Mouse (Mus musculus) layer of hippocampus, adult 9-11 months (tissue): Measurements from ENCODE around the gene Arih1.
"Not testable (repeated sequence)": the region's sequence is repeated elsewhere in the genome, so short reads cannot be mapped to it uniquely, and the experiment has no call there.

Experiments used
- DNase-seq: peaks from one replicate; pipeline ENCODE4 v3.0.0; 2022

Gene Arih1

DNA sequence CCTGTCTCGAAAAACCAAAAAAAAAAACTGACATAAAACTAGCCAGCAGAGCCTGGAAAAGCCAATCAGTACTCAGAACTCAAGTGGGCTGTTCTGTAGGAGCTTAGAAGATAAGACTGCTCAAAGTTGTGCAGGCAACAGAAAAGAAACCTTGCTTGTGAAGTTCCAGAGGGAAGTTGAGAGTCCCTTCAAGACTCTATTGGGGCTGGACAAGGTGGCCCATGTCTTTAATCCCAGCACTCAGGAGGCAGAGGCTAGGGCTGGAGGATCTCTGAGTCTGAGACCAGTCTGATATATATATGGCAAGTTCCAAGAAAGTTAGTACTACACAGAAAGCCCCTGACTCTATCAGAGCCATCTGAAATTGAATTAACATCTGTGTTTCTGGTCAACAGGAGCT is 28.0 kb downstream of the Arih1 start:
- no peak for DNase-seq

GRCm38 (mm10) chr9:59457671-59458070 is 28.7 kb downstream of the Arih1 start:
- no peak for DNase-seq

- no peak for DNase-seq
These were observed 30.9 kb downstream of the Arih1 start for GRCm38 (mm10) chr9:59455404-59456068.

- no peak for DNase-seq
These were observed 52.7 kb downstream of the Arih1 start for GRCm38 (mm10) chr9:59433729-59434128.

DNA sequence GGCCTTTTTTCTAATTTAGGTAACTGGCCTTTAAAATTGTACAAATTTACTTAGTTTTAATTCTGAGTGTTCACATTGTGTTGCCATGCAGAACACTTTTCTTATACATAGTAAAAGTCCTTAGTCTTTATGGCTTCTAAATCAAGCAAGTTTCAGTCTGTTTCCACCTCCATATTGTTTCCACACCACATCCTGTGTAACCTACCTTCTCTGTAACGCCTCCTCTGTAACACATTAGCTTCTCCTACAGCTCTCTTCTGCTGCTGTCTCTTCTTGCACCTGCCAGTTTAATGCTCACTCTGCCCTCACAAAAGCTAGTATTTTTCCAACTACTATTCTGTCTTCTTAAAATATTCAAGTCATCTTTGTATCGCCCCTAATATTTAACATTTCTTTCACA is 54.8 kb downstream of the Arih1 start:
- DNase-seq, result no peak

DNA sequence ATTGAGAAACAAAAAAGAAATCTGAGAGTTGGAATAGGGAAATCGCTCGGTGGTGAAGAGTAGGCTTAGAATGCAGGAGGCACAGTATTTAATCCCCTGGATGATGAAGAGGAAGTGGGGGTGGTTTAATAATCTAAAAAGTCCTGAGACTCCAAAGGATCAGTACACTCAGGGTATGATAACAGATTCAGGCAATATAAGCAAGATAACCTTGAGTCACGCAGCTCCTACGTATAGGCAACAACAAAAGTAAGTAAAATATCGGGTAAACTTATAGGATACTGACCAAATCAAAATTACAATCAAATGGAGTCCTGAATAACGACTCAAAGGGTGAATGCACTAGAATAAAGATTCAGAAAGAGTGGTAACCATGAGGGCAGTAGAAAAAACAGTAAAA is 65.9 kb downstream of the Arih1 start:
- DNase-seq, result no peak

DNA sequence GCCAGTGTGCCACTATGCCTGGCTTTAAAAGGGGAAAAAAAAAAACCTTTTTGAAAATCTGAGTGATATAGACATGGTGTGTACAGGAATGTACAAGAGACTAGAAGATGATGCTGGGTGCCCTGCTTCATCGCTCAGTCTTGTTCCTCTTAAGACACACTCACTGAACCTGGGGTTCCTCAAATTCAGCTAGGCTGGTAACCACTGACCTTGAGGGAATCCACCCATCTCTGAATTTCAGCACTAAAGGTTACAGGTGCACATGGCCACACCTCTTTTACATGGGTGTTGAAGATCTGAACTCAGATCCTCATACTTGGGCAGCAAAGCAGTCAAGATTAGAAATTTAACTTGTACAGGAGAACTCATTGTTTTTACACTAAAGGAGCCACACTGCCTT is 79.1 kb downstream of the Arih1 start:
- DNase-seq, result no peak

DNA sequence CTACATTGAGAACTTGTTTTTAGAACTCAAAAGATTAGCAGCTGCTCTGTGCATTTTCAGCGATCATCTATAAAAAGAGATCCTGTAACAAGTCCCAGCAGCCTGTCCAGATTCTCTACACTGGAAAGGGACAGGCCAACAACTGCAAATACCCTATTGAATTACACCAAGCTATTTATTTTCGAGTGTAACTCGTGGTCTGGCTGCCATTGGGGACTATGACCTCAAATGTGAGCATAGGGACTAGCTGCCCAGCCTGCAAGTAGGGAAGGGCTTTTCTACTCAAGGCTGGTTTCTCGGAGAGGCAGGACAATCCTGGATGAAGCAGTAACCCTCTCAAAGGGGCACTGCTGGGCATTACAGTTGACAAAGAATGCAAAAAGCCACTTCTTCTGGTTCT is 97.3 kb downstream of the Arih1 start:
- no peak for DNase-seq

DNA sequence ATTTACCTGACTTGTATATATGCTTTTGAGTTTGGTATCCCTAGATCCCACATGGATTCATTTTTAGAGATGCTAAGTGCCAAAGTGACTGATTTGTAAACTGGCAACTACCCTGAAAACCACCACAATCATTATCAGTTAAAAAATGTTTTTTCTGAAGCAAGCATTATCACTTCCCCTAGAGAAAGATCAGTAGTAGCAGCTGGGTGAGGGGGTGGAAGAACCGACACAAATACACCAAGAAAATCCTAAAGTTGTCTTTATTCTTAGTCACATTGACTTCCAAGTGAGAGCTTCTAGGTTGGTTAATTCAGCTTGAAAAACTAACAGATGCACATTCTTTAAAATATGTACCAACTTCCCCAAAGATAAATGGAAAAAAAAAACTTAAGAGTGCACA is 98.1 kb downstream of the Arih1 start:
- DNase-seq, result peak; percentile 28

DNA sequence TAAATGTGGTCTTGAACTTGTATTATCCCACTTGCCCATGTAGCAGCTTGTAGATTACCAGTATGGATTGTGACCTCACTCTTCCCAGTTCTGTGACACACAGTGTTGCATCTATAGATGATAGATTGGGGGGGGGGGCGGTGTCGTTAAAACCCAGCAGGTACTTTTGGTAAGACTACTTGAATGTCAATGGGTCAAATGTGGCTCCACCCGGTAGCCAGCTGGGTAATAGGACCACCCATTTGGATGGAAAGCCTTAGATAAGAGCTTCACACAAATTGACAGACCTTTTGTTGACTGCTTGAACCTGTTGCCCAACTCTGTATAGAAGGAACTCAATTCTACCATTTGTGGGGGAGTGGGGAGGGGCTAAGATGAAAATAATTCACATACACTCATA is 99.0 kb downstream of the Arih1 start:
- DNase-seq, result no peak

DNA sequence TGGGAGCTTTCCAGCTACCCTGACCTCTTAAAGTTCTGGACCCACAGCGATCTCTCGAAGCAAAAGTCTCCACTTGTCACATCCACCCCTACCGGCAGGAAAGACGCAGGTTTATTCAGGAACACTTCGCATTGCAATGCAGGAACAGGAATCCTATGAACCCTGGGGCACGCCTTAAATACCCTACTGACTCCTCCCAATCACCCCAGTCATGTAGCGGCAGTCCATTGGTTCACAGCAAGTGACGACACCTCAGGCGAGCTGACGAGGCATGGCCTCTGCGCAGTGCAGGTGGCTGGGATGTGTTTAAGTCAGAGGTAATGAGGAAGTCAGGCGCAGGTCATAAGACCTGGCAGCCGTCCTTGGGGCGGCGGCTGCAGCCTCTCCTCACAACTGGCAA is 110.8 kb downstream of the Arih1 start:
- no peak for DNase-seq

DNA sequence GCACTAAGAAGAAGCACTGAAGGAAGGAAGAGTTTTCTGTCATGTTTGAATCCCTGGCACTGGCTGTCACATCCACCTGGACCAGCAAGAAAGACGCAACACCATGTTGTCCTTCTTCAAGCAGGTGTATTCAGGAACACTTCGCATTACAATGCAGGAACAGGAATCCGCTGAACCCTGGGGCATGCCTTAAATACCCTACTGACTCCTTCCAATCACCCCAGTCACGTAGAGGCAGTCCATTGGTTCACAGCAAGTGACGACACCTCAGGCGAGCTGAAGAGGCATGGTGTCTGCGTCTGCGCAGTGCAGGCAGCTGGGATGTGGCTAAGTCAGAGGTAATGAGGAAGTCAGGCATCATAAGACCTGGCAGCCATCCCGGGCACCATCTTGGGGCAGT is 116.8 kb downstream of the Arih1 start:
- DNase-seq, result no peak

DNA sequence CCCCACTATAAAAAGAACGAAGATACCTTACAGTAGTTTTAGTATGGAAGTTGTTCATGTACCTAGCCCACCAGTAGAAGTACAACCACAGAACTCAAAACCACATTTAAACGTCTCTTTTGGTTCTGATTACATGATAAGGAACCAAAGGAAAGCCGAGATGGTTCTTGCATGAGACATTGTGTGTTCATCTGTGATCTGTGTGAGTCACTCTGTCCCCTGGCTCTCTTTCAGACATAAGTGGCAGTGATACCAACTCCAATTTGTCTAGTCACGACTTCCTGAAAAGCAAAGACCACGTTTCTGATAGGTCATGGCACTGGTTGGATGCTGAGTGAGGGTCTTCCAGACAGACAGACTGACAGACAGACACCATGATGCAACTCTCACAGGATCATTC is 117.2 kb downstream of the Arih1 start:
- DNase-seq, result no peak

GRCm38 (mm10) chr9:59360487-59360886 is 125.9 kb downstream of the Arih1 start:
- not testable (repeated sequence) for DNase-seq

GRCm38 (mm10) chr9:59358041-59358440 is 128.4 kb downstream of the Arih1 start:
- not testable (repeated sequence) for DNase-seq

- DNase-seq, result peak; percentile 90
These were observed 133.2 kb downstream of the Arih1 start, which contains the start of gene Bbs4 for GRCm38 (mm10) chr9:59353253-59353639. Gene Bbs4 (minus strand): TSS chr9:59353508.

- no peak for DNase-seq
These were observed 133.7 kb downstream of the Arih1 start for GRCm38 (mm10) chr9:59352586-59353252.

GRCm38 (mm10) chr9:59346176-59346575 is 140.2 kb downstream of the Arih1 start:
- DNase-seq, result no peak

GRCm38 (mm10) chr9:59340002-59340401 is 146.4 kb downstream of the Arih1 start:
- no peak for DNase-seq

DNA sequence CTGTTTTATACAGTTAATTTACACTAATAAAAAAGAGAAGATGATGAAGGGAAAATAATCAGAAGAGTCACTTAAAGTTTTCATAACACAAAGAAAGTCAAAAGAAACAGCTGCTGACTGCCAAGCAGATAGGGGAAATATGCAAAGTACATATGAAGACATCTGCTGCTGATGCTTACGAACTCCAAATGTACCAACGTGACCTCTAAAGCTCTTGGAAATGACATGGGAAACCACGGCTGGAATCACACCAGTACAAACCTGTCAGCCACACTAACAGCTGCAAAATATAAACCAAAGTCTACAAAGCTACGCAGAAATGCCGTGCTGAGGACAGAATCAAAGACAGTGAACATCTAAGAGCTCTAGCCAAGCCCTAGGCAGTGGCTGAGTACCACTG is 147.3 kb downstream of the Arih1 start:
- DNase-seq, result no peak

- no peak for DNase-seq
These were observed 148.0 kb downstream of the Arih1 start for GRCm38 (mm10) chr9:59338411-59338810.
